Comparison of ENCODE assay signal across 8 mouse cellular contexts in the genomic region with DNA sequence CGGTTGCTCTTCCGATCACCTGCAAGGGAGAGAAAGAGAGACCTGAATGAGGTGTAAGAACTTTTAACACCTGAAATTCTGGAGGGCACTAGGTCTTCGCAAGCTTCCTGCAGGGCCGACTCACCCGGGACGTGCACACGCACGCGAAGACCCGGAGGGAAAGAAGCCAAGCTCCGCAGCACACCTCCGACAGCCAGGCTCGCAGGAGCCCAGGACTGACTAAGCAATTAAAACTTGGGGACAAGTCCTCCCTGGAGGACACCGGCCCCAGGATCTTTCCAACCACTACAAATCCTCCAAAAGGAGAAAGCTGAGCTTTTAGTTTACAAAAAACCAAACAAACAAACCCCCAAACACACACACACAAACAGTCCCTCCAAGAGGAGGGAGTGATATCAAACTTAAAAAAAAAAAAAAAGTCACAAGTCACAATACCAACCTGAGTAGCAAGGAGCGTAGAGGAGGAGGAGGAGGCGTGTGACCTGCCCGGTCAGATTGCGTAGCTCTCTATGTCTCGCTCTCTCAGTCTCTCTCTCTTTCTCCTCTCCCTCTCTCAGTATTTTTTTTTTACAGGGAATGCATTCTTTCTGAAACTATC. TPM values are rescaled to one million over a fixed set of nuclear protein-coding genes. Genes with fewer than 3 reads are reported as not detected.
DNase-seq lines count a peak whose midpoint lies in the region; ATAC-seq and TF ChIP-seq lines count a peak whose summit lies in the region.

No protein-coding gene starts in this region.

- H3K27ac ChIP-seq in heart, embryonic 11.5 days (ENCODE audit: low read depth, low read length) = peak overlapping the region; percentile 67
- peak overlapping the region; percentile 56 for H3K27ac ChIP-seq in hindbrain, embryonic 10.5 days
- peak overlapping the region; percentile 77; the same call in 1 of the 2 replicates for H3K27ac ChIP-seq in midbrain, embryonic 12.5 days (replicated peaks)

- no peak for DNase-seq in heart, adult 8-10 months (ENCODE audit: low spot score)
- peak; percentile 40 for DNase-seq in hindbrain, embryonic 10.5 days (ENCODE audit: low spot score)
- DNase-seq in right cerebral cortex, postnatal 10 days (ENCODE audit: low spot score in 2 of 2) = no peak
- no peak for DNase-seq in right cerebral cortex, adult 18-20 months
- DNase-seq in layer of hippocampus, adult 11-12 months (ENCODE audit: low spot score) = no peak

- peak overlapping the region; percentile 59 for H3K4me3 ChIP-seq in heart, embryonic 11.5 days (ENCODE audit: low read depth, low read length)
- H3K4me3 ChIP-seq in E14TG2a.4 (replicated peaks; ENCODE audit: low read length) = peak overlapping the region; percentile 76
- peak overlapping the region; percentile 61 for H3K4me3 ChIP-seq in hindbrain, embryonic 10.5 days
- peak overlapping the region; percentile 51 for H3K4me3 ChIP-seq in midbrain, embryonic 12.5 days

- under 1% methylated on average over 19 of the region's 19 CpGs for WGBS in heart, embryonic 11.5 days (ENCODE audit: insufficient replicate concordance)
- under 1% methylated on average over 19 of the region's 19 CpGs for WGBS in hindbrain, embryonic 10.5 days
- under 1% methylated on average over 19 of the region's 19 CpGs for WGBS in midbrain, embryonic 12.5 days

- peaks cover 57% of the 10 kb centered on the region for H3K27me3 ChIP-seq in heart, embryonic 11.5 days (ENCODE audit: control insufficient read depth, insufficient read depth, low read length)
- peaks cover 98% of the 10 kb centered on the region for H3K27me3 ChIP-seq in E14TG2a.4 (ENCODE audit: insufficient read depth, low read length)
- H3K27me3 ChIP-seq in hindbrain, embryonic 10.5 days (ENCODE audit: insufficient read depth, poor library complexity, severe bottlenecking) = peaks cover 93% of the 10 kb centered on the region
- H3K27me3 ChIP-seq in midbrain, embryonic 12.5 days = peaks cover 95% of the 10 kb centered on the region

- H3K4me1 ChIP-seq in heart, embryonic 11.5 days (ENCODE audit: control insufficient read depth, insufficient read depth, low read length) = peaks cover 15% of the 10 kb centered on the region
- peaks cover 73% of the 10 kb centered on the region for H3K4me1 ChIP-seq in E14TG2a.4 (replicated peaks; ENCODE audit: low read depth, low read length)
- H3K4me1 ChIP-seq in hindbrain, embryonic 10.5 days (replicated peaks) = peaks cover 63% of the 10 kb centered on the region
- H3K4me1 ChIP-seq in midbrain, embryonic 12.5 days = peaks cover 35% of the 10 kb centered on the region

- no peak for TF ChIP-seq CTCF in E14TG2a.4 (conservative IDR thresholded peaks at IDR 0.05; ENCODE audit: low read length)

- no peaks in the 10 kb centered on the region for H3K36me3 ChIP-seq in heart, embryonic 11.5 days (ENCODE audit: control insufficient read depth, insufficient read depth, low read length)
- no peaks in the 10 kb centered on the region for H3K36me3 ChIP-seq in E14TG2a.4 (ENCODE audit: insufficient read depth, low read length)
- no peaks in the 10 kb centered on the region for H3K36me3 ChIP-seq in hindbrain, embryonic 10.5 days
- no peaks in the 10 kb centered on the region for H3K36me3 ChIP-seq in midbrain, embryonic 12.5 days

- no peaks in the 10 kb centered on the region for H3K9me3 ChIP-seq in heart, embryonic 11.5 days (replicated peaks; ENCODE audit: control insufficient read depth, low read length)
- H3K9me3 ChIP-seq in E14TG2a.4 (ENCODE audit: low read length) = no peaks in the 10 kb centered on the region
- H3K9me3 ChIP-seq in hindbrain, embryonic 10.5 days = no peaks in the 10 kb centered on the region
- no peaks in the 10 kb centered on the region for H3K9me3 ChIP-seq in midbrain, embryonic 12.5 days

- ATAC-seq in heart, embryonic 11.5 days (replicated peaks; ENCODE audit: insufficient number of reproducible peaks, low FRiP score, low TSS enrichment) = no peak
- no peak for ATAC-seq in midbrain, embryonic 12.5 days (ENCODE audit: low FRiP score, low read depth)

- peak overlapping the region; percentile 49; the same call in 1 of the 2 replicates for H3K9ac ChIP-seq in heart, embryonic 11.5 days (ENCODE audit: low read depth, low read length)
- H3K9ac ChIP-seq in midbrain, embryonic 12.5 days (replicated peaks) = peak overlapping the region; percentile 43; the same call in 1 of the 2 replicates

- peak overlapping the region; percentile 90 for H3K4me2 ChIP-seq in heart, embryonic 11.5 days
- H3K4me2 ChIP-seq in midbrain, embryonic 12.5 days (replicated peaks) = peak overlapping the region; percentile 84

RNA-seq across cellular contexts. Expression of a gene that starts 3.0 kb away (rescaled TPM):
- 1.2 TPM in 1 of 2 replicates, not detected in the other for polyA plus RNA-seq in heart, embryonic 11.5 days (2014; fragmentation: Nextera tagmentation; extraction: Ambion mirVana)
- total RNA-seq in heart, adult 8-10 months (2022) = not detected
- polyA plus RNA-seq in hindbrain, embryonic 10.5 days (2016; fragmentation: Nextera tagmentation; extraction: Ambion mirVana) = 0.75 and 1.0 TPM in 2 replicates
- 3.0 and 5.3 TPM in 2 replicates for polyA plus RNA-seq in midbrain, embryonic 12.5 days (2016; fragmentation: Nextera tagmentation; extraction: Ambion mirVana)

RNA-seq across cellular contexts. Expression of a gene that starts 11.3 kb away (rescaled TPM):
- 0.51 and 0.89 TPM in 2 replicates for polyA plus RNA-seq in heart, embryonic 11.5 days (2014; fragmentation: Nextera tagmentation; extraction: Ambion mirVana)
- total RNA-seq in heart, adult 8-10 months (2022) = not detected
- 0.54 TPM in 1 of 2 replicates, not detected in the other for polyA plus RNA-seq in hindbrain, embryonic 10.5 days (2016; fragmentation: Nextera tagmentation; extraction: Ambion mirVana)
- polyA plus RNA-seq in midbrain, embryonic 12.5 days (2016; fragmentation: Nextera tagmentation; extraction: Ambion mirVana) = 3.0 and 3.5 TPM in 2 replicates

RNA-seq across cellular contexts. Expression of a gene that starts 11.8 kb away (rescaled TPM):
- 9.7 and 9.8 TPM in 2 replicates for polyA plus RNA-seq in heart, embryonic 11.5 days (2014; fragmentation: Nextera tagmentation; extraction: Ambion mirVana)
- 1 to 10 TPM; 1.2 to 1.7 (median 1.3) TPM for total RNA-seq in heart, adult 8-10 months (2022)
- 14.2 and 16.8 TPM in 2 replicates for polyA plus RNA-seq in hindbrain, embryonic 10.5 days (2016; fragmentation: Nextera tagmentation; extraction: Ambion mirVana)
- 77.4 and 84.2 TPM in 2 replicates for polyA plus RNA-seq in midbrain, embryonic 12.5 days (2016; fragmentation: Nextera tagmentation; extraction: Ambion mirVana)
